Mouse (Mus musculus) olfactory bulb, adult 2 months (tissue): ENCODE measurements around the gene Grb14. TPM values are rescaled to one million over a fixed set of nuclear protein-coding genes. Genes with fewer than 3 reads are reported as not detected.
A peak's percentile ranks its signal among the peaks of the same experiment; 100 is the strongest.

Experiments
- H3K27ac ChIP-seq: fragments of 200-500 bp; 2 replicates; pipeline ENCODE4 v1.5.1; 2012; ENCODE audit warnings: low read depth, low read length; ENCODE audit not compliant: insufficient read depth
- H3K4me1 ChIP-seq: fragments of 200-500 bp; 2 replicates; pipeline ENCODE4 v1.6.1; 2012; ENCODE audit warnings: low read length; ENCODE audit not compliant: control insufficient read depth, insufficient read depth
- H3K4me3 ChIP-seq: fragments of 200-500 bp; 2 replicates; pipeline ENCODE4 v1.5.1; 2012; ENCODE audit warnings: mild to moderate bottlenecking, low read depth, low read length, moderate library complexity; ENCODE audit not compliant: insufficient read depth
- CTCF ChIP-seq: fragments of 200-500 bp; IDR thresholded peaks from 2 replicates; pipeline ENCODE4 v1.5.1; 2012; ENCODE audit warnings: low read depth, mild to moderate bottlenecking, low read length, moderate library complexity; ENCODE audit not compliant: insufficient read depth
- POLR2A ChIP-seq: fragments of 200-500 bp; IDR thresholded peaks from 2 replicates; pipeline ENCODE4 v1.6.1; 2012; ENCODE audit warnings: mild to moderate bottlenecking, low read depth, low read length, moderate library complexity; ENCODE audit not compliant: insufficient read depth
- WGBS: fragments of 180-500 bp; shearing (Covaris S2); methylation state at CpG from one replicate; pipeline ENCODE4 v1.1.7; 2018; 5-methylcytosine and 5-hydroxymethylcytosine counted together
- polyA plus RNA-seq: library from polyadenylated mRNA; stranded (reverse); fragments of >200 nt; gene quantifications from 2 replicates; pipeline ENCODE4 v1.2.4, GENCODE M21; 2012; ENCODE audit warnings: low replicate concordance; ENCODE audit not compliant: missing spikeins, insufficient read depth, insufficient read length

The Grb14 gene
- polyA plus RNA-seq, 1 experiment: not detected

- Histone ChIP-seq H3K27ac (no peak overlapping the region), H3K4me1 (peaks cover 5% of the 10 kb centered on the region; the same call in 1 of the 2 replicates), H3K4me3 (peak overlapping the region; percentile 76)
- WGBS: 19% methylated on average over 15 of the region's 15 CpGs
- TF ChIP-seq CTCF (no peak), POLR2A (no peak)
Measured at GRCm38 (mm10) chr2:65021691-65022362, 3.0 kb downstream of the Grb14 start.

GRCm38 (mm10) chr2:65017375-65017774 lies 7.4 kb downstream of the Grb14 start:
- Histone ChIP-seq H3K27ac (no peak overlapping the region), H3K4me1 (peaks cover 5% of the 10 kb centered on the region; the same call in 1 of the 2 replicates), H3K4me3 (no peak overlapping the region)
- 90% methylated on average over 2 of the region's 2 CpGs for WGBS
- TF ChIP-seq CTCF (no peak), POLR2A (no peak)

GRCm38 (mm10) chr2:65014552-65014951 lies 10.2 kb downstream of the Grb14 start:
- TF ChIP-seq POLR2A (no peak), CTCF (no peak)
- 88% methylated on average over 3 of the region's 3 CpGs for WGBS
- no peak overlapping the region for H3K27ac ChIP-seq
- H3K4me3 ChIP-seq: no peak overlapping the region
- H3K4me1 ChIP-seq: no peaks in the 10 kb centered on the region

- Histone ChIP-seq H3K4me3 (no peak overlapping the region), H3K27ac (no peak overlapping the region), H3K4me1 (no peaks in the 10 kb centered on the region)
- WGBS: 65% methylated on average over 3 of the region's 3 CpGs
- no peak for TF ChIP-seq CTCF
- TF ChIP-seq POLR2A: no peak
Measured at GRCm38 (mm10) chr2:65010105-65010504, 14.7 kb downstream of the Grb14 start.

GRCm38 (mm10) chr2:65007396-65007795 lies 17.4 kb downstream of the Grb14 start:
- 44% methylated on average over 2 of the region's 2 CpGs for WGBS
- Histone ChIP-seq H3K27ac (no peak overlapping the region), H3K4me3 (no peak overlapping the region), H3K4me1 (no peaks in the 10 kb centered on the region)
- TF ChIP-seq POLR2A (no peak), CTCF (no peak)

- Histone ChIP-seq H3K27ac (no peak overlapping the region), H3K4me1 (no peaks in the 10 kb centered on the region), H3K4me3 (no peak overlapping the region)
- TF ChIP-seq CTCF (no peak), POLR2A (no peak)
Measured at GRCm38 (mm10) chr2:65005044-65005443, 19.7 kb downstream of the Grb14 start.

GRCm38 (mm10) chr2:65003433-65003832 lies 21.4 kb downstream of the Grb14 start:
- no peaks in the 10 kb centered on the region for H3K4me1 ChIP-seq
- 55% methylated on average over 2 of the region's 2 CpGs for WGBS
- H3K27ac ChIP-seq: no peak overlapping the region
- TF ChIP-seq CTCF (no peak), POLR2A (no peak)
- no peak overlapping the region for H3K4me3 ChIP-seq

GRCm38 (mm10) chr2:65002631-65003030 lies 22.2 kb downstream of the Grb14 start:
- Histone ChIP-seq H3K4me1 (no peaks in the 10 kb centered on the region), H3K27ac (no peak overlapping the region), H3K4me3 (no peak overlapping the region)
- 92% methylated on average over 3 of the region's 3 CpGs for WGBS
- no peak for TF ChIP-seq CTCF
- TF ChIP-seq POLR2A: no peak

GRCm38 (mm10) chr2:64995048-64995447 lies 29.7 kb downstream of the Grb14 start:
- Histone ChIP-seq H3K27ac (no peak overlapping the region), H3K4me1 (no peaks in the 10 kb centered on the region), H3K4me3 (no peak overlapping the region)
- TF ChIP-seq POLR2A: no peak
- TF ChIP-seq CTCF: no peak
- 94% methylated on average over 2 of the region's 2 CpGs for WGBS
